Mouse (Mus musculus): ENCODE results near the gene Cps1.

GRCm38 (mm10) chr1:67268450-67268849 is 145.6 kb downstream of the Cps1 start:
- TF ChIP-seq CTCF (IDR thresholded peaks at IDR 0.05; ENCODE audit: low read depth, low read length) (no peak), POLR2A (IDR thresholded peaks at IDR 0.05; ENCODE audit: insufficient read depth, low read length) (no peak)

Measured in ES-Bruce4 (cell line).